In the genomic region with DNA sequence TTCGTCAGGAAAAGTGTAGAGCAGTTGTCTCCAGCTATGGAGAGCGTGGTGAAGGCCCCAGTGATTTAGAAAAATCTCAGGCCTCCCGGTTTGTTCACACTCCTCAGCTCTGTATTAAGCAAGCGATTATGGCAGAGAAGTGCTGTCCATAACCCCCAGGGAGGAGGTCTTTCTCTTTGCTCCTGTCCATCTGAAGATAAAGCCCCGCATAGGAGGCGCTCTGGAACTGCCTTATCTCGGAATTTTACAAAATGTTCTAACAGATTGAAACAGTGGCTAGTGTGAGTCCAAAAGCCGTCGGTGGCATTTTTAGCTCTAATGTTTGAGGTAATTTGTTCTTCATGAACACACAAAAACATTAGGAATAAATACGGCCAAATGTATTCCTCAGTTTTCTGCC, we compare ENCODE assay signal across 30 mouse cellular contexts.
A peak's percentile ranks its signal among the peaks of the same experiment; 100 is the strongest.
DNase-seq lines count a peak whose midpoint lies in the region; ATAC-seq lines count a peak whose summit lies in the region.
"Had no signal": no experiment of that assay in that cellular context is flagged by ENCODE, and none has a peak within 500 bp of the region (broad histone marks: within the 10 kb centered on the region; RNA-seq: fewer than 3 reads in every experiment).

No protein-coding gene starts in this region.

- H3K9me3 ChIP-seq in heart, embryonic 11.5 days (replicated peaks; ENCODE audit: control insufficient read depth, low read length) = no peaks in the 10 kb centered on the region
- no peaks in the 10 kb centered on the region for H3K9me3 ChIP-seq in intestine, embryonic 16.5 days (ENCODE audit: control insufficient read depth, low read length)
- no peaks in the 10 kb centered on the region for H3K9me3 ChIP-seq in intestine, embryonic 15.5 days
- H3K9me3 ChIP-seq in midbrain, embryonic 14.5 days (ENCODE audit: control insufficient read depth, low read length) = no peaks in the 10 kb centered on the region
- H3K9me3 ChIP-seq: embryonic facial prominence, embryonic 13.5 days; forebrain, embryonic 10.5 days; forebrain, embryonic 15.5 days; hindbrain, embryonic 13.5 days; kidney, embryonic 15.5 days; limb, embryonic 12.5 days; liver, embryonic 15.5 days; megakaryocyte, embryonic 14.5 days; midbrain, embryonic 12.5 days; neural tube, embryonic 13.5 days had no signal

- H3K27me3 ChIP-seq in heart, embryonic 11.5 days (ENCODE audit: control insufficient read depth, insufficient read depth, low read length) = no peaks in the 10 kb centered on the region
- H3K27me3 ChIP-seq in intestine, embryonic 16.5 days (replicated peaks; ENCODE audit: control insufficient read depth, insufficient read depth, low read length) = no peaks in the 10 kb centered on the region
- H3K27me3 ChIP-seq in intestine, embryonic 15.5 days (replicated peaks) = no peaks in the 10 kb centered on the region
- no peaks in the 10 kb centered on the region for H3K27me3 ChIP-seq in midbrain, embryonic 14.5 days (ENCODE audit: control insufficient read depth, insufficient read depth, low read length)
- H3K27me3 ChIP-seq: CH12.LX; embryonic facial prominence, embryonic 13.5 days; kidney, embryonic 15.5 days; limb, embryonic 12.5 days; liver, embryonic 15.5 days had no signal

- H3K36me3 ChIP-seq in heart, embryonic 11.5 days (ENCODE audit: control insufficient read depth, insufficient read depth, low read length) = no peaks in the 10 kb centered on the region
- H3K36me3 ChIP-seq in intestine, embryonic 16.5 days (ENCODE audit: control insufficient read depth, insufficient read depth, low read length) = no peaks in the 10 kb centered on the region
- H3K36me3 ChIP-seq in intestine, embryonic 15.5 days = no peaks in the 10 kb centered on the region
- H3K36me3 ChIP-seq in midbrain, embryonic 14.5 days (ENCODE audit: control insufficient read depth, insufficient read depth, low read length) = no peaks in the 10 kb centered on the region
- H3K36me3 ChIP-seq: embryonic facial prominence, embryonic 13.5 days; forebrain, embryonic 10.5 days; forebrain, embryonic 15.5 days; hindbrain, embryonic 13.5 days; kidney, embryonic 15.5 days; limb, embryonic 12.5 days; liver, embryonic 15.5 days; midbrain, embryonic 12.5 days; neural tube, embryonic 13.5 days had no signal

- ATAC-seq in heart, embryonic 11.5 days (replicated peaks; ENCODE audit: insufficient number of reproducible peaks, low FRiP score, low TSS enrichment) = no peak
- ATAC-seq in intestine, embryonic 16.5 days = no peak
- ATAC-seq in intestine, embryonic 15.5 days = no peak
- no peak for ATAC-seq in midbrain, embryonic 14.5 days (ENCODE audit: low FRiP score, low TSS enrichment)
- ATAC-seq: activated CD4-positive, CD25-positive, alpha-beta regulatory T cell, adult 4 months; forebrain, embryonic 15.5 days had no signal

- no peak overlapping the region for H3K27ac ChIP-seq in heart, embryonic 11.5 days (ENCODE audit: low read depth, low read length)
- H3K27ac ChIP-seq in intestine, embryonic 16.5 days (ENCODE audit: low read length) = 0 out of 2 replicates have a peak overlapping the region, but pooled peaks have one; percentile 26
- no peak overlapping the region for H3K27ac ChIP-seq in intestine, embryonic 15.5 days
- H3K27ac ChIP-seq in midbrain, embryonic 14.5 days (replicated peaks; ENCODE audit: low read depth, low read length) = no peak overlapping the region
- H3K27ac ChIP-seq: embryonic facial prominence, embryonic 13.5 days; forebrain, embryonic 10.5 days; forebrain, embryonic 15.5 days; hindbrain, embryonic 13.5 days; kidney, embryonic 15.5 days; left cerebral cortex, adult 2 months; limb, embryonic 12.5 days; liver, embryonic 15.5 days; midbrain, embryonic 12.5 days; neural tube, embryonic 13.5 days had no signal

- peak; percentile 97 for DNase-seq in heart, adult 11 months
- DNase-seq in ovary, adult 18-20 months (ENCODE audit: low spot score) = peak; percentile 47
- DNase-seq in ovary, postnatal 14 days (ENCODE audit: low spot score) = no peak
- DNase-seq in midbrain, embryonic 14.5 days = no peak
- DNase-seq: adrenal gland, adult 2 months; adrenal gland, postnatal 36 days; cerebellum, adult 18-20 months; cerebellum, postnatal 10 days; gastrocnemius, postnatal 36 days; kidney, adult 18-20 months; kidney, postnatal 25 days; lung, postnatal 10 days; right cerebral cortex, postnatal 25 days; thymus, postnatal 14 days had no signal

- no peak overlapping the region for H3K4me3 ChIP-seq in heart, embryonic 11.5 days (ENCODE audit: low read depth, low read length)
- no peak overlapping the region for H3K4me3 ChIP-seq in intestine, embryonic 16.5 days (ENCODE audit: low read length)
- H3K4me3 ChIP-seq in intestine, embryonic 15.5 days (replicated peaks) = no peak overlapping the region
- H3K4me3 ChIP-seq in midbrain, embryonic 14.5 days (replicated peaks; ENCODE audit: low read depth, low read length) = no peak overlapping the region
- H3K4me3 ChIP-seq: embryonic facial prominence, embryonic 13.5 days; forebrain, embryonic 10.5 days; forebrain, embryonic 15.5 days; hindbrain, embryonic 13.5 days; kidney, embryonic 15.5 days; left cerebral cortex, adult 2 months; limb, embryonic 12.5 days; liver, embryonic 15.5 days; megakaryocyte, embryonic 14.5 days; midbrain, embryonic 12.5 days; neural tube, embryonic 13.5 days had no signal

- H3K9ac ChIP-seq in heart, embryonic 11.5 days (ENCODE audit: low read depth, low read length) = no peak overlapping the region
- H3K9ac ChIP-seq in intestine, embryonic 16.5 days (ENCODE audit: low read depth, low read length) = no peak overlapping the region
- no peak overlapping the region for H3K9ac ChIP-seq in intestine, embryonic 15.5 days
- H3K9ac ChIP-seq in midbrain, embryonic 14.5 days (replicated peaks; ENCODE audit: low read length) = no peak overlapping the region
- H3K9ac ChIP-seq: embryonic facial prominence, embryonic 13.5 days; forebrain, embryonic 15.5 days; hindbrain, embryonic 13.5 days; kidney, embryonic 15.5 days; limb, embryonic 12.5 days; liver, embryonic 15.5 days; midbrain, embryonic 12.5 days; neural tube, embryonic 13.5 days had no signal

- H3K4me1 ChIP-seq in heart, embryonic 11.5 days (ENCODE audit: control insufficient read depth, insufficient read depth, low read length) = peaks cover 6% of the 10 kb centered on the region; the same call in 1 of the 2 replicates
- peaks cover 6% of the 10 kb centered on the region; the same call in 1 of the 2 replicates for H3K4me1 ChIP-seq in intestine, embryonic 16.5 days (ENCODE audit: control insufficient read depth, insufficient read depth, low read length)
- peaks cover 6% of the 10 kb centered on the region for H3K4me1 ChIP-seq in intestine, embryonic 15.5 days (replicated peaks)
- peaks cover 6% of the 10 kb centered on the region; the same call in 1 of the 2 replicates for H3K4me1 ChIP-seq in midbrain, embryonic 14.5 days (ENCODE audit: control insufficient read depth, insufficient read depth, low read length)
- H3K4me1 ChIP-seq: liver, embryonic 15.5 days; megakaryocyte, embryonic 14.5 days had no signal

- WGBS in heart, embryonic 11.5 days (ENCODE audit: insufficient replicate concordance) = 34% methylated on average over 10 of the region's 10 CpGs
- WGBS in intestine, embryonic 16.5 days = 59% methylated on average over 10 of the region's 10 CpGs
- WGBS in intestine, embryonic 15.5 days = 65% methylated on average over 10 of the region's 10 CpGs
- WGBS in midbrain, embryonic 14.5 days = 55% methylated on average over 10 of the region's 10 CpGs

- no peak overlapping the region for H3K4me2 ChIP-seq in heart, embryonic 11.5 days
- no peak overlapping the region for H3K4me2 ChIP-seq in intestine, embryonic 16.5 days (ENCODE audit: low read depth, low read length)
- H3K4me2 ChIP-seq in intestine, embryonic 15.5 days (replicated peaks) = no peak overlapping the region
- H3K4me2 ChIP-seq in midbrain, embryonic 14.5 days (ENCODE audit: low read length) = no peak overlapping the region
- H3K4me2 ChIP-seq: embryonic facial prominence, embryonic 13.5 days; forebrain, embryonic 15.5 days; hindbrain, embryonic 13.5 days; kidney, embryonic 15.5 days; limb, embryonic 12.5 days; liver, embryonic 15.5 days; midbrain, embryonic 12.5 days; neural tube, embryonic 13.5 days had no signal

Comparison
In these comparisons a context has a peak if more than half of its experiments do, and no peak if none do; other contexts are left out.
1. DNase-seq: peak in heart, adult 11 months (single experiment) and ovary, adult 18-20 months (single experiment); none in ovary, postnatal 14 days (single experiment) and midbrain, embryonic 14.5 days (single experiment).